Mouse (Mus musculus) small intestine, adult 2 months (tissue): Measurements from ENCODE around the gene C730034F03Rik.

ENCODE experiments used
- CTCF ChIP-seq: fragments of 200-500 bp; IDR thresholded peaks from 2 replicates; pipeline ENCODE4 v1.5.1; 2012; ENCODE audit warnings: low read depth, mild to moderate bottlenecking, control low read depth, inconsistent platforms, low read length, moderate library complexity, mixed read lengths; ENCODE audit not compliant: insufficient replicate concordance, insufficient read length; ENCODE audit errors: extremely low read depth
- POLR2A ChIP-seq: fragments of 200-500 bp; IDR thresholded peaks from 2 replicates; pipeline ENCODE4 v1.6.1; 2012; ENCODE audit warnings: low read depth, mild to moderate bottlenecking, control low read depth, inconsistent platforms, low read length, moderate library complexity

DNA sequence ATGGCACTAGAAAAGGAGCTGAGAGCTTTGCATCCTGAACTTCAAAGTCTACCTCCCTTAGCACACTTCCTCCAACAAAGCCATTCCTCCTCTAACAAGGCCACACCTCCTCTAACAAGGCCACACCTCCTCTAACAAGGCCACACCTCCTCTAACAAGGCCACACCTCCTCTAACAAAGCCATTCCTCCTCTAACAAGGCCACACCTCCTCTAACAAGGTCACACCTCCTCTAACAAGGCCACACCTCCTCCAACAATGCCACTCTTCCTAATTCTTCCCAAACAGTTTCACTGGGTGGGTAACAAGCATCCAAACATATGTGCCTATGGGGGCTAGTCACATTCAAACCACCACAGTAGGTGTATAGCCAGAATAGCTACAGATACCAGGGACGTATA, 26.9 kb upstream of the C730034F03Rik start:
- TF ChIP-seq CTCF, result no peak
- TF ChIP-seq POLR2A, result no peak
